In genomic region chr15:51720873-51721308, GRCm38 (mm10) we compare ENCODE assay signal across 13 mouse cellular contexts.
DNase-seq lines count a peak whose midpoint lies in the region; ATAC-seq lines count a peak whose summit lies in the region.
"Had no signal": no experiment of that assay in that cellular context is flagged by ENCODE, and none has a peak within 500 bp of the region (broad histone marks: within the 10 kb centered on the region; RNA-seq: fewer than 3 reads in every experiment).

No protein-coding gene starts in this region.

- no peak overlapping the region for H3K27ac ChIP-seq in kidney, embryonic 15.5 days
- no peak overlapping the region for H3K27ac ChIP-seq in forebrain, embryonic 10.5 days
- H3K27ac ChIP-seq in hindbrain, embryonic 13.5 days = no peak overlapping the region
- no peak overlapping the region for H3K27ac ChIP-seq in midbrain, embryonic 14.5 days (replicated peaks; ENCODE audit: low read depth, low read length)
- no peak overlapping the region for H3K27ac ChIP-seq in liver, embryonic 11.5 days (ENCODE audit: low read depth, low read length)

- H3K27me3 ChIP-seq in kidney, embryonic 15.5 days = no peaks in the 10 kb centered on the region
- H3K27me3 ChIP-seq in forebrain, embryonic 10.5 days (ENCODE audit: poor library complexity, severe bottlenecking) = peaks cover 10% of the 10 kb centered on the region
- H3K27me3 ChIP-seq in hindbrain, embryonic 13.5 days = no peaks in the 10 kb centered on the region
- H3K27me3 ChIP-seq in midbrain, embryonic 14.5 days (ENCODE audit: control insufficient read depth, insufficient read depth, low read length) = no peaks in the 10 kb centered on the region
- no peaks in the 10 kb centered on the region; the same call in 1 of the 2 replicates for H3K27me3 ChIP-seq in liver, embryonic 11.5 days (replicated peaks; ENCODE audit: control insufficient read depth, insufficient read depth, low read length)

- no peaks in the 10 kb centered on the region for H3K4me1 ChIP-seq in kidney, embryonic 15.5 days
- H3K4me1 ChIP-seq in forebrain, embryonic 10.5 days = peaks cover 10% of the 10 kb centered on the region
- H3K4me1 ChIP-seq in hindbrain, embryonic 13.5 days (replicated peaks) = peaks cover 8% of the 10 kb centered on the region; the same call in 1 of the 2 replicates
- H3K4me1 ChIP-seq in midbrain, embryonic 14.5 days (ENCODE audit: control insufficient read depth, insufficient read depth, low read length) = 0 out of 2 replicates have a peak, but pooled peaks cover 2% of the 10 kb centered on the region
- no peaks in the 10 kb centered on the region for H3K4me1 ChIP-seq in liver, embryonic 11.5 days (replicated peaks; ENCODE audit: control insufficient read depth, insufficient read depth, low read length)

- H3K9me3 ChIP-seq in kidney, embryonic 15.5 days (replicated peaks) = no peaks in the 10 kb centered on the region
- H3K9me3 ChIP-seq in forebrain, embryonic 10.5 days = no peaks in the 10 kb centered on the region
- no peaks in the 10 kb centered on the region for H3K9me3 ChIP-seq in hindbrain, embryonic 13.5 days
- no peaks in the 10 kb centered on the region for H3K9me3 ChIP-seq in midbrain, embryonic 14.5 days (ENCODE audit: control insufficient read depth, low read length)
- no peaks in the 10 kb centered on the region for H3K9me3 ChIP-seq in liver, embryonic 11.5 days (ENCODE audit: control insufficient read depth, low read length)

- no peak overlapping the region for H3K4me3 ChIP-seq in kidney, embryonic 15.5 days (replicated peaks)
- no peak overlapping the region for H3K4me3 ChIP-seq in forebrain, embryonic 10.5 days
- no peak overlapping the region for H3K4me3 ChIP-seq in hindbrain, embryonic 13.5 days
- H3K4me3 ChIP-seq in midbrain, embryonic 14.5 days (replicated peaks; ENCODE audit: low read depth, low read length) = no peak overlapping the region
- no peak overlapping the region for H3K4me3 ChIP-seq in liver, embryonic 11.5 days (ENCODE audit: low read depth, low read length)

- no peak for DNase-seq in kidney, adult 9 months
- DNase-seq in forebrain, embryonic 10.5 days (ENCODE audit: extremely low spot score, low spot score) = peak; percentile 33
- peak; percentile 40 for DNase-seq in midbrain, embryonic 14.5 days
- DNase-seq in thymus, postnatal 25 days = no peak
- no peak for DNase-seq in liver, embryonic 11.5 days (ENCODE audit: low spot score)
- no peak for DNase-seq in kidney, adult 8-10 months
- DNase-seq: cerebellum, adult 9-11 months; kidney, postnatal 36 days; lung, postnatal 10 days; thymus, postnatal 4 days had no signal

- no peak overlapping the region for H3K4me2 ChIP-seq in kidney, embryonic 15.5 days
- H3K4me2 ChIP-seq in hindbrain, embryonic 13.5 days = no peak overlapping the region
- no peak overlapping the region for H3K4me2 ChIP-seq in midbrain, embryonic 14.5 days (ENCODE audit: low read length)
- no peak overlapping the region for H3K4me2 ChIP-seq in liver, embryonic 11.5 days
- H3K4me2 ChIP-seq: heart, embryonic 11.5 days had no signal

- H3K9ac ChIP-seq in kidney, embryonic 15.5 days = no peak overlapping the region
- no peak overlapping the region for H3K9ac ChIP-seq in hindbrain, embryonic 13.5 days
- H3K9ac ChIP-seq in midbrain, embryonic 14.5 days (replicated peaks; ENCODE audit: low read length) = no peak overlapping the region
- no peak overlapping the region for H3K9ac ChIP-seq in liver, embryonic 11.5 days (ENCODE audit: low read depth, low read length)

- peak; percentile 36; the same call in 1 of the 2 replicates for ATAC-seq in kidney, embryonic 15.5 days (replicated peaks; ENCODE audit: low FRiP score)
- ATAC-seq in hindbrain, embryonic 13.5 days (ENCODE audit: low FRiP score) = peak; percentile 65
- ATAC-seq in midbrain, embryonic 14.5 days (ENCODE audit: low FRiP score, low TSS enrichment) = peak; percentile 37; the same call in 1 of the 2 replicates
- no peak for ATAC-seq in liver, embryonic 11.5 days (replicated peaks; ENCODE audit: low FRiP score)

- 25% methylated on average over 9 of the region's 9 CpGs for WGBS in kidney, embryonic 15.5 days
- WGBS in forebrain, embryonic 10.5 days = 17% methylated on average over 9 of the region's 9 CpGs
- 21% methylated on average over 9 of the region's 9 CpGs for WGBS in hindbrain, embryonic 13.5 days
- 13% methylated on average over 9 of the region's 9 CpGs for WGBS in midbrain, embryonic 14.5 days
- 39% methylated on average over 9 of the region's 9 CpGs for WGBS in liver, embryonic 11.5 days

- no peaks in the 10 kb centered on the region for H3K36me3 ChIP-seq in kidney, embryonic 15.5 days
- no peaks in the 10 kb centered on the region for H3K36me3 ChIP-seq in forebrain, embryonic 10.5 days (replicated peaks)
- no peaks in the 10 kb centered on the region for H3K36me3 ChIP-seq in hindbrain, embryonic 13.5 days
- no peaks in the 10 kb centered on the region for H3K36me3 ChIP-seq in midbrain, embryonic 14.5 days (ENCODE audit: control insufficient read depth, insufficient read depth, low read length)
- no peaks in the 10 kb centered on the region for H3K36me3 ChIP-seq in liver, embryonic 11.5 days (ENCODE audit: control insufficient read depth, insufficient read depth, low read length)

Comparison
In these comparisons a context has a peak if more than half of its experiments do, and no peak if none do; other contexts are left out.
1. DNase-seq: peak in forebrain, embryonic 10.5 days (single experiment) and midbrain, embryonic 14.5 days (single experiment); none in kidney, adult 9 months (single experiment), thymus, postnatal 25 days (single experiment), liver, embryonic 11.5 days (single experiment) and kidney, adult 8-10 months (0 of 2).